Mouse (Mus musculus): ENCODE data around the gene AL607142.1. TPM values are rescaled to one million over a fixed set of nuclear protein-coding genes. Genes with fewer than 3 reads are reported as not detected.
A peak's percentile ranks its signal among the peaks of the same experiment; 100 is the strongest.

Gene AL607142.1
- polyA plus RNA-seq, 1 experiment from 2014 or later: not detected

GRCm38 (mm10) chr4:120131441-120132220, 66.8 kb downstream of the AL607142.1 start:
- Histone ChIP-seq H3K4me2 (ENCODE audit: low read depth, low read length) (no peak overlapping the region), H3K36me3 (replicated peaks; ENCODE audit: insufficient read depth, low read length) (no peaks in the 10 kb centered on the region), H3K9me3 (ENCODE audit: low read length) (no peaks in the 10 kb centered on the region), H3K27me3 (ENCODE audit: insufficient read depth, low read length) (no peaks in the 10 kb centered on the region), H3K27ac (ENCODE audit: low read depth) (no peak overlapping the region), H3K4me3 (ENCODE audit: low read depth, low read length) (no peak overlapping the region), H3K4me1 (ENCODE audit: insufficient read depth) (no peaks in the 10 kb centered on the region; the same call in 1 of the 2 replicates), H3K9ac (replicated peaks) (no peak overlapping the region)
- WGBS (ENCODE audit: insufficient replicate concordance): 72% methylated on average over 24 of the region's 24 CpGs
- 0 out of 2 replicates have a peak, but pooled peaks have one; percentile 49 for ATAC-seq
- peak; percentile 70 for DNase-seq
- TF ChIP-seq CTCF (IDR thresholded peaks at IDR 0.05; ENCODE audit: low read depth) (no peak), EP300 (IDR thresholded peaks at IDR 0.05; ENCODE audit: low read depth) (no peak)

- Histone ChIP-seq H3K36me3 (replicated peaks; ENCODE audit: insufficient read depth, low read length) (no peaks in the 10 kb centered on the region), H3K27ac (ENCODE audit: low read depth) (no peak overlapping the region), H3K4me2 (ENCODE audit: low read depth, low read length) (no peak overlapping the region), H3K9me3 (ENCODE audit: low read length) (no peaks in the 10 kb centered on the region), H3K27me3 (ENCODE audit: insufficient read depth, low read length) (no peaks in the 10 kb centered on the region), H3K9ac (replicated peaks) (no peak overlapping the region), H3K4me1 (ENCODE audit: insufficient read depth) (no peaks in the 10 kb centered on the region), H3K4me3 (ENCODE audit: low read depth, low read length) (no peak overlapping the region)
- DNase-seq: no peak
- 66% methylated on average over 6 of the region's 6 CpGs for WGBS (ENCODE audit: insufficient replicate concordance)
- TF ChIP-seq CTCF (IDR thresholded peaks at IDR 0.05; ENCODE audit: low read depth): no peak
- no peak for TF ChIP-seq EP300 (IDR thresholded peaks at IDR 0.05; ENCODE audit: low read depth)
- ATAC-seq: no peak
Observed at GRCm38 (mm10) chr4:120134223-120134622, 69.4 kb downstream of the AL607142.1 start.

- TF ChIP-seq CTCF (IDR thresholded peaks at IDR 0.05; ENCODE audit: low read depth) (no peak), EP300 (IDR thresholded peaks at IDR 0.05; ENCODE audit: low read depth) (no peak)
- Histone ChIP-seq H3K27ac (ENCODE audit: low read depth) (no peak overlapping the region), H3K36me3 (replicated peaks; ENCODE audit: insufficient read depth, low read length) (no peaks in the 10 kb centered on the region), H3K9me3 (ENCODE audit: low read length) (no peaks in the 10 kb centered on the region), H3K27me3 (ENCODE audit: insufficient read depth, low read length) (no peaks in the 10 kb centered on the region), H3K4me1 (ENCODE audit: insufficient read depth) (no peaks in the 10 kb centered on the region), H3K9ac (replicated peaks) (no peak overlapping the region), H3K4me2 (ENCODE audit: low read depth, low read length) (no peak overlapping the region), H3K4me3 (ENCODE audit: low read depth, low read length) (no peak overlapping the region)
- DNase-seq: no peak
- 90% methylated on average over 1 of the region's 1 CpGs for WGBS (ENCODE audit: insufficient replicate concordance)
- ATAC-seq: no peak
Observed at GRCm38 (mm10) chr4:120141810-120142209, 77.0 kb downstream of the AL607142.1 start.

- Histone ChIP-seq H3K4me3 (ENCODE audit: low read depth, low read length) (no peak overlapping the region), H3K36me3 (replicated peaks; ENCODE audit: insufficient read depth, low read length) (no peaks in the 10 kb centered on the region), H3K27me3 (ENCODE audit: insufficient read depth, low read length) (peaks cover 5% of the 10 kb centered on the region; the same call in 1 of the 2 replicates), H3K4me2 (ENCODE audit: low read depth, low read length) (no peak overlapping the region), H3K9ac (replicated peaks) (no peak overlapping the region), H3K4me1 (ENCODE audit: insufficient read depth) (no peaks in the 10 kb centered on the region), H3K9me3 (ENCODE audit: low read length) (no peaks in the 10 kb centered on the region), H3K27ac (ENCODE audit: low read depth) (no peak overlapping the region)
- TF ChIP-seq CTCF (IDR thresholded peaks at IDR 0.05; ENCODE audit: low read depth): no peak
- TF ChIP-seq EP300 (IDR thresholded peaks at IDR 0.05; ENCODE audit: low read depth): no peak
- WGBS (ENCODE audit: insufficient replicate concordance): 77% methylated on average over 9 of the region's 9 CpGs
- ATAC-seq (no peak), DNase-seq (no peak)
Observed at GRCm38 (mm10) chr4:120142905-120143304, 78.1 kb downstream of the AL607142.1 start.

Other genes with a start within 250 kb of the AL607142.1 start
- gene Edn2, start 96.2 kb downstream of the AL607142.1 start, polyA plus RNA-seq (2015; fragmentation: Nextera tagmentation; extraction: Ambion mirVana): 0.07 and 0.19 TPM in 2 replicates
- not detected in 2 replicates for gene Foxo6, start 222.4 kb downstream of the AL607142.1 start, polyA plus RNA-seq (2015; fragmentation: Nextera tagmentation; extraction: Ambion mirVana)

Data from liver, postnatal 0 days (tissue).